Mouse (Mus musculus) kidney, embryonic 14.5 days (tissue): ENCODE results near the gene Copb1. TPM values are rescaled to one million over a fixed set of nuclear protein-coding genes. Genes with fewer than 3 reads are reported as not detected.
A peak's percentile ranks its signal among the peaks of the same experiment; 100 is the strongest.

Source experiments
- ATAC-seq: fragments of 200-750 bp; cut with Nextera tagmentation; 2 replicates; pipeline ENCODE4 v1.8.0; 2017; ENCODE audit warnings: moderate number of reproducible peaks, mild to moderate bottlenecking, moderate TSS enrichment, moderate library complexity; ENCODE audit not compliant: low FRiP score, low TSS enrichment
- H3K27ac ChIP-seq: fragments of 300-500 bp; sonication (generic); 2 replicates; pipeline ENCODE4 v1.5.1; 2014; ENCODE audit warnings: low read depth, mild to moderate bottlenecking, low read length, moderate library complexity, mixed read lengths
- H3K27me3 ChIP-seq: fragments of 300-500 bp; sonication (generic); 2 replicates; pipeline ENCODE4 v1.6.1; 2014; ENCODE audit warnings: mild to moderate bottlenecking, low read length; ENCODE audit not compliant: control insufficient read depth, insufficient read depth
- H3K36me3 ChIP-seq: fragments of 300-500 bp; sonication (generic); 2 replicates; pipeline ENCODE4 v1.6.1; 2014; ENCODE audit warnings: low read length, mixed read lengths; ENCODE audit not compliant: control insufficient read depth, insufficient read depth
- H3K4me1 ChIP-seq: fragments of 300-500 bp; sonication (generic); 2 replicates; pipeline ENCODE4 v1.6.1; 2014; ENCODE audit warnings: low read length, mixed read lengths; ENCODE audit not compliant: control insufficient read depth, insufficient read depth
- H3K4me2 ChIP-seq: fragments of 300-500 bp; sonication (generic); replicated peaks from 2 replicates; pipeline ENCODE4 v1.6.1; 2014; ENCODE audit warnings: low read depth, mild to moderate bottlenecking, low read length
- H3K4me3 ChIP-seq: fragments of 300-500 bp; sonication (generic); 2 replicates; pipeline ENCODE4 v1.5.1; 2014; ENCODE audit warnings: mild to moderate bottlenecking, low read length
- H3K9ac ChIP-seq: fragments of 300-500 bp; sonication (generic); 2 replicates; pipeline ENCODE4 v1.6.1; 2014; ENCODE audit warnings: low read depth, mild to moderate bottlenecking, low read length, moderate library complexity
- H3K9me3 ChIP-seq: fragments of 300-500 bp; sonication (generic); 2 replicates; pipeline ENCODE4 v1.6.1; 2016; ENCODE audit warnings: low read length; ENCODE audit not compliant: control insufficient read depth
- WGBS: fragments of 180-500 bp; shearing (Covaris S2); extraction: QIAGEN DNeasy Blood & Tissue Kit; methylation state at CpG from one replicate; pipeline ENCODE4 v1.1.7; 2014; 5-methylcytosine and 5-hydroxymethylcytosine counted together
- polyA plus RNA-seq: library from polyadenylated mRNA; unstranded; fragments of >200 nt; fragmentation: Nextera tagmentation; extraction: Ambion mirVana; gene quantifications from 2 replicates; pipeline ENCODE4 v1.2.1, GENCODE M21; 2014

Gene Copb1
- polyA plus RNA-seq, 1 experiment from 2014 or later: 136 TPM

GRCm38 (mm10) chr7:114193284-114194067 is 61.0 kb downstream of the Copb1 start:
- Histone ChIP-seq H3K4me1 (no peaks in the 10 kb centered on the region), H3K27ac (no peak overlapping the region), H3K36me3 (no peaks in the 10 kb centered on the region), H3K4me3 (no peak overlapping the region), H3K9ac (no peak overlapping the region), H3K27me3 (no peaks in the 10 kb centered on the region), H3K4me2 (no peak overlapping the region), H3K9me3 (no peaks in the 10 kb centered on the region)
- 83% methylated on average over 6 of the region's 6 CpGs for WGBS
- no peak for ATAC-seq

GRCm38 (mm10) chr7:114192581-114192980 is 61.9 kb downstream of the Copb1 start:
- Histone ChIP-seq H3K4me3 (no peak overlapping the region), H3K9ac (no peak overlapping the region), H3K9me3 (no peaks in the 10 kb centered on the region), H3K4me2 (no peak overlapping the region), H3K27me3 (no peaks in the 10 kb centered on the region), H3K4me1 (no peaks in the 10 kb centered on the region), H3K27ac (no peak overlapping the region), H3K36me3 (no peaks in the 10 kb centered on the region)
- no peak for ATAC-seq
- 51% methylated on average over 3 of the region's 3 CpGs for WGBS

GRCm38 (mm10) chr7:114183416-114183815 is 71.1 kb downstream of the Copb1 start:
- Histone ChIP-seq H3K36me3 (no peaks in the 10 kb centered on the region), H3K9ac (no peak overlapping the region), H3K4me1 (no peaks in the 10 kb centered on the region), H3K27me3 (no peaks in the 10 kb centered on the region), H3K4me3 (no peak overlapping the region), H3K27ac (no peak overlapping the region), H3K4me2 (no peak overlapping the region), H3K9me3 (no peaks in the 10 kb centered on the region)
- 72% methylated on average over 6 of the region's 6 CpGs for WGBS
- ATAC-seq: no peak

- H3K4me3 ChIP-seq: no peak overlapping the region
- H3K4me2 ChIP-seq: no peak overlapping the region
- no peak overlapping the region for H3K9ac ChIP-seq
- WGBS: 92% methylated on average over 3 of the region's 3 CpGs
- H3K27me3 ChIP-seq: no peaks in the 10 kb centered on the region
- H3K4me1 ChIP-seq: no peaks in the 10 kb centered on the region
- no peak for ATAC-seq
- no peaks in the 10 kb centered on the region for H3K36me3 ChIP-seq
- H3K27ac ChIP-seq: no peak overlapping the region
- H3K9me3 ChIP-seq: no peaks in the 10 kb centered on the region
These were observed 71.8 kb downstream of the Copb1 start for GRCm38 (mm10) chr7:114182708-114183107.

- Histone ChIP-seq H3K4me1 (no peaks in the 10 kb centered on the region), H3K36me3 (no peaks in the 10 kb centered on the region), H3K4me3 (no peak overlapping the region), H3K27me3 (no peaks in the 10 kb centered on the region), H3K9me3 (no peaks in the 10 kb centered on the region), H3K27ac (no peak overlapping the region), H3K9ac (no peak overlapping the region), H3K4me2 (no peak overlapping the region)
- 23% methylated on average over 5 of the region's 5 CpGs for WGBS
- peak; percentile 68; the same call in 1 of the 2 replicates for ATAC-seq
These were observed 73.1 kb downstream of the Copb1 start for GRCm38 (mm10) chr7:114181391-114181790.

GRCm38 (mm10) chr7:114176588-114176987 is 77.9 kb downstream of the Copb1 start:
- H3K4me1 ChIP-seq: peaks cover 4% of the 10 kb centered on the region; the same call in 1 of the 2 replicates
- no peaks in the 10 kb centered on the region for H3K9me3 ChIP-seq
- WGBS: 78% methylated on average over 2 of the region's 2 CpGs
- no peak overlapping the region for H3K9ac ChIP-seq
- H3K36me3 ChIP-seq: no peaks in the 10 kb centered on the region
- no peak overlapping the region for H3K27ac ChIP-seq
- no peak overlapping the region for H3K4me3 ChIP-seq
- no peaks in the 10 kb centered on the region for H3K27me3 ChIP-seq
- no peak for ATAC-seq
- H3K4me2 ChIP-seq: no peak overlapping the region

GRCm38 (mm10) chr7:114171354-114172097 is 83.0 kb downstream of the Copb1 start:
- Histone ChIP-seq H3K9me3 (no peaks in the 10 kb centered on the region), H3K27ac (peak overlapping the region; percentile 47), H3K27me3 (no peaks in the 10 kb centered on the region), H3K4me3 (no peak overlapping the region), H3K36me3 (no peaks in the 10 kb centered on the region), H3K9ac (no peak overlapping the region), H3K4me1 (peaks cover 9% of the 10 kb centered on the region; the same call in 1 of the 2 replicates), H3K4me2 (no peak overlapping the region)
- 30% methylated on average over 8 of the region's 8 CpGs for WGBS
- ATAC-seq: peak; percentile 62

- Histone ChIP-seq H3K27me3 (no peaks in the 10 kb centered on the region), H3K36me3 (no peaks in the 10 kb centered on the region), H3K9ac (no peak overlapping the region), H3K4me1 (peaks cover 9% of the 10 kb centered on the region; the same call in 1 of the 2 replicates), H3K4me3 (no peak overlapping the region), H3K9me3 (no peaks in the 10 kb centered on the region), H3K4me2 (no peak overlapping the region), H3K27ac (no peak overlapping the region)
- no peak for ATAC-seq
- 90% methylated on average over 4 of the region's 4 CpGs for WGBS
These were observed 84.5 kb downstream of the Copb1 start for GRCm38 (mm10) chr7:114169996-114170395.

GRCm38 (mm10) chr7:114169381-114169780 is 85.1 kb downstream of the Copb1 start:
- ATAC-seq: no peak
- Histone ChIP-seq H3K4me1 (peaks cover 9% of the 10 kb centered on the region; the same call in 1 of the 2 replicates), H3K27ac (no peak overlapping the region), H3K9ac (no peak overlapping the region), H3K9me3 (no peaks in the 10 kb centered on the region), H3K27me3 (no peaks in the 10 kb centered on the region), H3K4me3 (no peak overlapping the region), H3K4me2 (no peak overlapping the region), H3K36me3 (no peaks in the 10 kb centered on the region)
- 74% methylated on average over 2 of the region's 2 CpGs for WGBS
